Mouse (Mus musculus) left cerebral cortex, adult 8-10 months (tissue): ENCODE results near the gene Lmcd1. TPM values are rescaled to one million over a fixed set of nuclear protein-coding genes. Genes with fewer than 3 reads are reported as not detected.

Experiments used
- DNase-seq, 2 experiments: peaks; one replicate each; pipeline ENCODE4 v3.0.0; 2022; ENCODE audit warnings: low spot score in 2 of 2
- total RNA-seq, 4 experiments: library from RNA; stranded (reverse); gene quantifications; 2 replicates each; pipeline ENCODE4 v1.2.4; 2022

The Lmcd1 gene
- total RNA-seq, 4 experiments from 2014 or later: 8.7 to 10.8 (median 9.5) TPM

DNA sequence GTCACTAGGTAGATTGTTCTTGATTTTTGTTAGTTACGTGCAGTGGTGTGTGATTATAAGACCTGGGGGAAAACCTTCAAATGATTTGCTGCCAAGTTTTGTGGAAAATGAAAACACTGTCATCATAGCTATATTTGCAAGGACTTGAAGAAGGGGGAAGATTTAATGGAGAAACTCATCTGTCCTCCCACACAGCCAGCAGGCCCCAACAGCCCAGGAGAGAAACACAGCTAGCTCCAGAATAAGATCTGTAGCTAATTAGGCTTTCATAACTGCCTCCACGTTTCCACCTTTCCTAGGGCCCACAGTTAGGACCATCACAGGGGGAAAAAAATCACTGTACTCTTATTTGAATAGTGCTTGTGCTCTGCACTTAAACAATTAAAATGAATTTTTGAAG lies 10.5 kb downstream of the Lmcd1 start:
- peak in 1 of 2 experiments; percentile 68 for DNase-seq

DNA sequence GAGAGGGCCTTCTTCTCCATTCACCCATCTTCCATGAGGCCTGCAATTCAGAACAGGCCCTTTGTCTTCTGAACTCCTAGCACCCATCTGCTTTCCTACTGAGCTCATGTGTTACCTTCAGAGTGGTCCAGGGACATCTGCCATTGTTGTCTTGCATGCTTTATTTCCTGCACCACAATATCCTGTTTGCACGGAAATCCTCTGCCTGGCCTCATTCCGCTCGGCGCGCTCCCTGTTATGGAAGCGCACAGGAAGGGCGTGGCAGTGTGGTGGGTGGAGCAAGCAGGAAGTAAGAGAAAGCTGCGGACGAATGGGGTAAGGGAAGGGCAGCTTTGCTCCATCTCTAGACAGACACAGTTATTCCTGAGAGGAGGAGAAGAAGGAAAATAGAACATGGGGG lies 14.1 kb downstream of the Lmcd1 start:
- no peak for DNase-seq

DNA sequence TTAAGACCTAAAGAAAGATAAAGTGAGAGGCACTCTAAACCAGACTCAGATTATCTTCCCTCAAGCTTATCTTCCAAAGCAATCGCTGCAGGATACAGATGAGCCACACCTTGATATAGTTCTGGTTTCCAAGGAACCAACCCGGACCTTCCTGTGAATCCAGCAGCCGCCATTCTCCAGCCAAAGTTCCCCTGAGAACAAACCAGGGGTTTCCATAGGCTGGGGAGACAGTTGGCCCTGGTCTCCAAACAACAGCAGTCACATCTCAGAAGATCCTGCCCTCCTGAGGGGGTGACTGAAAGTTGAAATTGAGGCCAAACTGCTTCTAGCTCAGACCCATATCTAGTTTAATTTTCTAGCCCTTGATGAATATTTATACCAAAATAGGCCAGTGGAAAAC lies 14.7 kb downstream of the Lmcd1 start:
- no peak for DNase-seq

DNA sequence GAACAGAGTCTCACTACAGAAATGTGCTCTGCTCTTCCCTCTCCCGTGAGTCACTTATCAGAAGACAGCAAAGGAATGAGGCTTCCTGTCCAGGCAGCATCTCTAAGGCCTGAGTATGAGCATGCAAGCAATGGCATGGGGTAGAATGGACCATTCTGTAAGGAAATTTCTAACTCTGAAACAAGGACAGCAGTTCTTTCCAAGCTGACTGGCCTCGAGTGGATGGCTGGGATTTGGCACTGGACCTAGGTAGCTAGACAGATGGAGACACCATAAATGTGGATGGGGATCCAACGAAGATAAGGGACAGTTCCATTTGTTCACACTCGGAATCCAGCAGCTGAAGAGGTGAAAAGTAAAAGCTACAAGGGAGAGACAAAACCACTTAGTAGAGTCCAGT lies 17.6 kb downstream of the Lmcd1 start:
- DNase-seq: no peak

DNA sequence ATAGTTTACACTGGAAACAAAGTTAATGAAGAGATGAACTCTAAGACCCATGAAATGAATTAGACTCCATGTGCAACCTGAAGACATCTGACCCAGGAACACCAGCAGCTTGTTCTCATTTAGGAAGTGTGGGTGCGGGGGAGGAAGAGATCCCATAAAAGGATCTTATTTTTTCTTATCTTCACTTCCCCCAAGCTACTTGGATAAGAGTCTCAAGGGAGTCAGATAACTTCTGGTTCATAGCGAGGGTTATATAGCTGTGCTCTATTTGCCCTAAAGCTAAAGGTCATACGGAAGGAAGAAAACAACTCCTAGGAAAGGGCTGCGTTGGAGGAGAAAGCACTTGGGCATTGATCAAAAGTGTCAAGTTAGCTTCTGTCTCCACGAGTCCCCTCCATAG lies 19.8 kb downstream of the Lmcd1 start:
- no peak for DNase-seq

DNA sequence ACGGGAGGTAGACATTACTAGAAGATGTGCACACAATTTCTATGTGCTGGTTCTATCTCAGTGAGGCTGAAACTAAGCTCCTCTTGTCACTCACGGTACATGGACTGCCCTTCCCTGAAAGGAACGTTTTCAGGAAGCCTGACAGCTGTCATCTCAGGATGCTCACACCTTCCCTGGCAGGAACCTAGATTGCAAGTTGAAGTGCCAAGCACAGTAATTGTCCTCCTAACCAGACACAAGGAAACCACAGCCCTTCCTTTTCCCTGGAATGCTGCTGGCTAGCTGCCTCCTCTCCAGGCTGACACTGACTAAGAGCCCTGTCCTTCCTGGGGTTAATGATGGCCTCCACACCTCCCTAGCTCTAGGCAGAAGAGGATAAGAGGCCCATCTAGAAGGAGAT lies 21.7 kb downstream of the Lmcd1 start:
- DNase-seq: no peak

DNA sequence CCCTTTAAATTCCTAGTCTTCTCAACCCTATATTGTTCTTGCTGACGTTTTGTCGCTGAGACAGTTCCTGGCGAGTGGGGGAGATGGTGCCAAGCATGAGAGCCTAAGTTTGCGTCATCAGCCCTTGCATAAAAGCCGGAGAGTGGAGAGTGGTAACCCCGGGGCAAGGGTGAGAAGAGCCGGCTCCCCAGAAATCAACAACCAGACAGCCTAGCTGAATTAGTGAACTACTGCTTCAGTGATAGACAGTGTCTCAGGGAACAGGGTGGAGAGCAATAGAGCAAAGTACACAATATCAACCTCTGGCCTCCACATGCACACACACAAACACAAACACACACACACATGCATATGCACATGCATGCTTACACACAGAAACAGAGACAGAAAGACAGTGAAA lies 26.6 kb downstream of the Lmcd1 start:
- DNase-seq: no peak

DNA sequence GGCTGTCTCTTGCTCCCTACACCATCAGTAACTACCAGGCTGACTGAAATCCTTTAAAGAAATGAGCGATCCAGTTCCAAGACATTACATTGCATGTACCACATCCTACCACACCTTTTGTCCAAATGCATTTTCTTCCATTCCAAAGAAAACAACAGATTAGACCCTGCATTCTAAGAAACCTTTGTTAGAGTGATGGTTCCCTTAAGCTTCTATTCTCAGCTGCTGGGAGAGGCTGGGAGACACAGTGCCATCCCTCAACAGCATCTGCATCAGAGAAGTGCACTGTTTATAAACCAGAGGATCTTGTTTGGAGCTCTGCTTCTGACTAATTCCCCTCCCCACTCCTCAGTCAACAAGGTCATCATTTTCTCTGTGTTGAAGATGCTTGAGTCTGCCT lies 27.1 kb downstream of the Lmcd1 start:
- no peak for DNase-seq

DNA sequence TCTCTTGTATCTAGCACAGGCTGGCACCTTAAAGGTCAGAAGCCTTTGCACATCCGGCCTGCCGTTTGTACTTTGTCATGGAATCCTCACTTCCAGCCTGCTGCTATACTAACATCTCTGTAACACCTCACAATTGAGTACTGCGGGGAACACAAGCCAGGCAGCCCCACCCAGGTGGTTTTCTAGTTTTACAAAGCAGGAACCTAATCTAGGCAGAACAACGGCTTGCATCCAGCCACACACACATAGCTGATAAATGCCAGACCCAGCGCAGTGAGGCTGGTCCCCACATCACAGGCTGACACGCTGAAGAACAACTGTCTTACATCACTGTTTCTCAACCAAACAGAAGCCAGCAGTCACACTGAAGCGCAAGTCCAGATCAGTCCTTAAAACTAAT lies 28.7 kb downstream of the Lmcd1 start:
- DNase-seq: no peak

DNA sequence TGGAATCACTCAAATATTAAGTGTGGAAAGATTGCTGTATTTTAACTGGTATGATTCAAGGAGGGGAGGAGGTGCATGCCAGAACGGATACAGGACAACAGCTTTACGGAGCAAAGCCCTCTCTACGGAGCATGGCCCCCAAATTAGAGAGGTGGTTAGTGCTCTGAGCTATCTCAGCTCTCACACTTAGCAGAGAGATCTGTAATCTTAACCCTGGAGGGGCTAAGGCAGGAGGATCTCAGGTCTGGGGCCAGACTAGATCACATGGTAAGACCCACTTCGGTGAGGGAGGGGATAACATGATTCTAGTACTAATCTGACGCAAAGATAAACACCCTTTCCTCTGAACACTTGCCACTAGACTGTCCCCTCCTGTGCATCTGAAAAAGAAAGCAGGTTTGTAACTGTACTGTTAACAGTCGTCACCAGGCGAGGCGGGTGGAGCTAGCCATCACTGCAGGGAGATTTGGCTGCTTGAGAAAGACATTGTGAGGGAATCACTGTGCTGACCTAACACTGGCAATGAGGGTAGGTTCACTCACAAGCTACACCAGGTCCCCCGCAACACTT lies 29.3 kb downstream of the Lmcd1 start:
- DNase-seq: no peak

DNA sequence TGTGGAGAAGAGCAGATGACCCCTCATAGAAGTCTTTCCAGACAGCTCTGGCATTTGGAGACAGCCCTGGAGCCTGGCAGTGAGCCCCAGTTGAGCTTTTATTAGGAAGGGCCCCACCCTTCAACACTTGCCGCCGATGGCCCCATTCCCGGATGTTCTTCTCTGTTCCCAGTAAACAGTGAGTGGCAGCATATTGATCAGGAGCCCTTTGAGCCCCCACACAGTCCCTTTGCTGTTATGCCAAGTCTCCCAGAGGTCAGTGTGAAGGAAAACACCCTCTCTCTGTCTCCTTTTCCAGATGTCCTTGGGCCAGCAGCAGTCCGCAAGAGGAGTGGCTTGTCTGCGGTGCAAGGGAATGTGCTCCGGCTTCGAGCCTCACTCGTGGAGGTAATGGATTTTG lies 31.2 kb downstream of the Lmcd1 start:
- DNase-seq: no peak

DNA sequence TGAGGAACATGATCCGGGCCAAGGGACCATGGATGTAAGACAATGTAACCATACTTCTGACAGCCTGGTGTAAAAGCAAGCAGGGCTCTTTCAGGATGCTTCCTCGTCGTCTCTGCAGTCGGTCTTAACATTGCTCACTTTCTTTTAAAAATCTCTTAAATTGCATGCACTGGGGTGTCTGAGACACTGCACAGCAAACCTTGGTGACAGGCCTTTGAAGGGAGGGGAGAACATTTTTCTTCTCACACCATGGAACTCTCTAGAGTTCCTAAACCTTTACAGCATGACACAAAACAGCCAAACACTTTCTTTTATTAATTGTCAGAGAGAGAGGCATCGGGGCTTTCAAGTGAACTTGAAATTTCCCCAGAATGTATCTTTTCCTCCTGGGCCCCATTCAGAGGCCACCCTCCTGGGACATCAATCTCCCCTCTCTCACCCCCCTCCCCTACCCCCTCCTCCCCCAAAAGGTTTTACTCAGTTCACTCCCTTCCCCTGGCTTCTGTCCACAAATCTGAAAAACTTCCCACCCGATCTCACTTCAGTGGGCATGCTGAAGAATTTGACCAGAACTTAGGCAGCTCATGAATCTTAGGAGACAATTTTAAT lies 35.9 kb downstream of the Lmcd1 start:
- DNase-seq: no peak

DNA sequence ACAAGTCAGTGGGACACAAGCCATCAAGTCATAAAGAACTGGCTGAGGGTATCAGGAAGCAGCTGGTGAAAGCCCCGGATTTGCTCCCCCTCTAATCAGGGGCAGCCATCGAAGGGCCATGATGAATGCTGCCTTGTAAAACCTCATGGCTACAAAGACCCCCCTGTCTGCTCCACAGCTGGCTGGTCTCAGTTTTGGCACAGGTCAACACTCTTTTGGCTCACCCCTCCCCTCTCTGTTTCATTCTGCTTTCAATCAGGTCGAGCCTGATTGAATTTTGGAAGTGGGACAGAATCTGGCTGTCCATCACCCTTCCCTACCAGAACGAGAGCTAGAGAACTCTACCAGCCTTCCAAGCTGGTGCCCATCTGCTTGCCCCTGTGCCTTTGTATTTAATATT lies 37.8 kb downstream of the Lmcd1 start:
- DNase-seq: peak in 1 of 2 experiments; percentile 14

DNA sequence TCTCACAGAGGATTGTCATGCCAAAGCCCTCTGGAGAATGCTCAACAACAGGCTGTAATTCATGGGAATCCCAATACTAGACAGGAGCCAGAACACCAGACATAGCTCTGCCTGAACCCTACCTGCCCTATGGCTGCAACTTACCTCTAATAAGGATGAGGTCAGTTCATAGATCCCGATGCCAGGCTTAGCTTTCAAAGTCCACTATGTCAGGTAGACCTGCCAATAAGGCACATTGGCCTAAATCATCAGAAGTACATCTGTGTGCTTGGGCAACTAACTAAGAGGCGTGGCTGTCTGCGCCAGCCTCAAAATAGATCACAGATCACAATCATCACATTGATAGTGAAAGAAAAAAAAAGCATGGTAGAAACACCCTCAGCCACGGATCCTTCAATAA lies 45.9 kb downstream of the Lmcd1 start:
- no peak for DNase-seq

DNA sequence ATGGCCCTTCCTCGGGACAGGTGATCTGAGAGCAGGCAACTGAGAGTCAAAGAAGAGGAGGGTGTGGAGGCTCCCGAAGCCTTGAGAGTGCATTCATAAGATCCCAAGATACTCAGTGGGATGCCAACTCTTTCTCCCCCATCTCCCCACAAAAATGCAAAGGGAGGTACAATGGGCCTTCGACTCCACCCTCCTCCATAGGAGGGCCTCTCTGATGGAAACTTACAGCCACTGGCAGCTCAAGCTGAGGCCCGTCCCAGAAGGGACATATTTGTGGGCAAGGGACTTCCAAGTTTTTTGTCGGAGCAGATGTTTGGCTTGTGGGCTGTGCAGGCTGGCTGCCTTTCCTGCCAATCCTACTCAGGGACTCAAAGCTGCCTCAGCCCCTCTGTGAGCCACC lies 47.1 kb downstream of the Lmcd1 start:
- no peak for DNase-seq

DNA sequence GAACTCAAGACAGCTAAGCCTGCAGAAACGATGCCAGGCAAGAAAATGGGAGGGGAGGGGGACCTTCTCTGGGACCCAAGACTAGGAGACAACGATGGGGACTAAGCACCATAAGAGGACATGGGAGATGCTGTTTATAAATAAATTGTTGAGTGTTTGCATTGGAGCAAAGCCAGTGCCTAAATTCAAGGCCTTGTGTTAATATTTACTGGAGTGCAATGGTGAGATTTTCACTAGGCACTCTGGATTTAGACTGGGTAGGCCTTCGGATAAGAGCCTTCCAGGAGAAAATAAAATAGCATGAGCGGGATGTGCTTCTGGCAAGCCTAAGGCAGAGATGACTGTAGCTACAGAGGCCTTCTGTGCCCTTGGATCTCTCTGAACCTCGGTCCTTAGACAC lies 49.4 kb downstream of the Lmcd1 start:
- DNase-seq: no peak

DNA sequence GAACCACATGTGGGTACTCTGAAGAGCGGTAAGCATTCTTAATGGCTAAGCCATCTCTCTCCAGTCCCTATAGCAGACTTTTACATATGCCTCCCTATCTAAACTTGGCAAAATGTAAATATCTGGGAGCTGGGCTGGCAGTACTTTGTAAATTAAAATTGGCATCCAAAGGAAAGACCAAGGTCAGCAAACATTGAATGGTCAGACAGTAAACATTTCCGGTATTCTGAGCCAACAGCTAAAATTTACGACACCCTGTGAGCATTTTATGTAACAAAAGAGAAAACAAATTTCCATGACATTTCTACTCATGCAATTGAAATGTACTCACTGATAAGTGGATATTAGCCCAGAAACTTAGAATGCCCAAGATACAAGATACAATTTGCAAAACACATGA lies 51.7 kb downstream of the Lmcd1 start:
- DNase-seq: no peak

DNA sequence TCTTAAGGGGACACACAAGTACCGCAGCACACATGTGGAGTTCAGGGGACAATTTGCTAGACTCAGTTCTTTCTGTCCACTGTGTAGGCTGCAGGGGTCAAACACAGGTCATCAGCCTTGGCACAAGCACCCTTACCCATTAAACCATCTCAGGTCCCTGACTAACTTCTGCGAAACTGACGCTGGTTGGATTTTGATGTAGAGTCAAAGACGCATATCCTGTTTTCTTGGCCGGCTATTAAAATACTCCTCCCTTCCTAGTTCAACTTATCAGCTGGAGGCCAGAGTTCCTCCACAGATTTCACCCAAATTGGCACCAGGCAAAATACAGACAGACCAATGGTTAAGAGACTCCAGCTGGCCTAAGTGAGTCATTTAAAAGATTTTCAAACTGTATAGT lies 54.2 kb downstream of the Lmcd1 start:
- DNase-seq: no peak

DNA sequence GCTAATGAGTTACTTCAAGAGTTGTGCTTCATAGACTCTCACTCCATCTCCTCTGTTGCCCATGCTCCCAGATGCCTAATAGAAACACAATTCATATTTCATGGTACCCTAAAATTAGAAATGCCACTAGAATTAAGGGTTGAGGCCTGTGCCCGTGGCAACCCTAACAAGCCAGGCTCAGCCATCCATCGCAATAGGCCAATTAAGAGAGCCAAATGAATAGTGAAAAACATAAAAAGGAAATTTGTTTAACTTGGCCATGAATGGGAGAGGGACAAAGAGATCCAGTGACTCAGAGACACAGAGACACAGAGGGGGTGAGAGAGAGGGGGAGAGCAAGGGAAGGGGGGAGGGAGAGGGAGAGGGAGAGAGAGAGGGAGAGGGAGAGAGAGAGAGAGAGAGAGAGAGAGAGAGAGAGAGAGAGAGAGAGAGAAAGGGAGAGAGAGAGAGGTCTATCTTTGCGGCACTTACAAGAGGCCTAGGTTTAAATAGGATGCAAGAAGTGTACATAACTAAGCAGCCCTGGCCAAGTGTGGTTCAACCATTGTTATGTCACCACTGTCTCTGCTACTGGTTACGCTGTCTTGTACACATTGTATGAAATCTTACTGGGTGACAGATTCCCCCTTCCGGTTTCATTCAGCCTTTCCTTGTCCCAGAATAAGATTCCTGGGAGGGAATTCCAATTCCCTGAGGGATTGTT lies 57.1 kb downstream of the Lmcd1 start:
- no peak for DNase-seq

DNA sequence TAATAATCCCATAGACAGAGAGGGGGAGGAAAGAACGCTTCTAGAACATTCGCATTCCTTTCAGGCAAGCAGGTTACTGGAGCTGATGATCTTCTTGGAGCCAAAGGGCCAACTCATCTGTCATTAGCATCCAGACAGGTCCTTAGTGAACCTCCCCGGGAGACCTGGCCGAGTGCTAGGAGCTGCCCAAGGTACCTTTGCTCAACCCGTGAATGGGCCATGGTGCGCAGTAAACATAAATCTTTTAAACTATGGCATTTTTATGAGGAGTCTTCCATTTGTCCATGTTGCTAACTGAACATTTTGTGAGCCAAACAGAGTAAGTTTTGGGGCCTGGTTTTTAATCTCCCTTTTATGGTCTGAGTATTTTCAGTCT lies 57.7 kb downstream of the Lmcd1 start:
- no peak for DNase-seq

DNA sequence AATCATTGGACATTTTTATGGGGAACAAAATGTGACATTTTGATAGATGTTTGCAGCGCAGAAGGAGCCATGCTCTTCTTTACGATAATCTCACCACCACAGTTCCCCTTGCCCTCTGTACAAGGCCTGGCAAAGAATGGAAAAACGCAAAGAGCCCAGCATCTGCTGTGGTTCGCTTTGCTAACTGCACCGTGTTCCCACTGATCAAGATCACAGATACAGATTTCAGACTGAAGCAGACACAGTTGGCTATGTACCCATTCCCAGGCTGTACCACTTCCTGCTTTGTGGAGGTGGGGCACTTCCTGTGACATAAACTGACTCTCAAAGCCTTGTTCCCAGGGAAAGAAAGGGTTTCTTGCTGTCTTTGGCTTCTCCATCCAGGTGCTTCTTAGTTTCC lies 60.4 kb downstream of the Lmcd1 start:
- DNase-seq: no peak

DNA sequence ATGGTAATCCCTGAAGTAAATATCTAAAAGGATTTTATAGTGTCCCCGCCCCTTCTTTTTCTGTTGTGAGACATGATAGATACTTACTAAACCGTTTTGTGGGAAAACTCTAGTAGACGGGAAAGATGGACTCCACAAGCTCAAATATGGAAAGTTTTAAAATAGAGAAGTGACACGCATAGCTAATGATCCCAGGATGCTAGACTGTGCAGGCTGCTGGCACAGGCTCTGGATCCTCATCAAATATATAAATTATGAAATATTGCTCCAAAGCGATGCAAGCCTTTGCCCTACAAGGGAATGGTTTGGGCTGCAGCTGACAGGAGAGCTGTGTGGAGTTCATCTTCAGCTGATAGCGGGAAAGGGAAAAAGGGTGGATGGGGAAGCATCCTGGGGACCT lies 64.1 kb downstream of the Lmcd1 start:
- DNase-seq: no peak

DNA sequence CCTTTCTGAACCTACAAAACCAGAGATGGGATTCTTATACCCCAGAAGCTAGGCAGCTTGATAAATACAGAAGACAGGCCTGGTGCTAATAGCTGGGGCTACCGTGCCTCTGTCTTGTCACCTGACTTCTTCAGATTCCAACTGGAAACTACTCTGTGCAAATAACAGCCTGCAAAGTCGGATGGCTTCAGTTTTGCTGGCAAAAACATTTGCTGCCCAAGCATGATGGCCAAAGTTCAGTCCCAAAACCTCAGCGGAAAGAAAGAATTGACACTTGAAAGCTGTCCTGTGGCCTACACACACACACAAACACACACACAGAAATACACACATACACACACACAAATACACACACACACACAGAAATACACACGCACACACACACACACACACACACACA lies 65.5 kb downstream of the Lmcd1 start:
- DNase-seq: no peak
